Mouse (Mus musculus) megakaryocyte, embryonic 14.5 days (primary cell): ENCODE data around the gene Pacsin2. TPM values are rescaled to one million over a fixed set of nuclear protein-coding genes. Genes with fewer than 3 reads are reported as not detected.
"Not testable (repeated sequence)": the region's sequence is repeated elsewhere in the genome, so short reads cannot be mapped to it uniquely, and the experiment has no call there.

Experiments used
- H3K27me3 ChIP-seq: replicated peaks from 2 replicates; pipeline ENCODE3; 2012; ENCODE audit warnings: inconsistent platforms
- H3K36me3 ChIP-seq: replicated peaks from 2 replicates; pipeline ENCODE3; 2012; ENCODE audit warnings: low read length, inconsistent platforms, mixed read lengths
- H3K4me1 ChIP-seq: 2 replicates; pipeline ENCODE4 v1.6.1; 2012; ENCODE audit warnings: inconsistent platforms
- H3K4me3 ChIP-seq: replicated peaks from 2 replicates; pipeline ENCODE3; 2012; ENCODE audit warnings: moderate library complexity, mild to moderate bottlenecking, inconsistent platforms
- H3K9me3 ChIP-seq: 2 replicates; pipeline ENCODE4 v1.6.1; 2012; ENCODE audit warnings: inconsistent platforms
- FLI1 ChIP-seq: IDR thresholded peaks from 2 replicates; pipeline ENCODE4 v1.6.1; 2012; ENCODE audit warnings: low read length, inconsistent platforms, mixed read lengths
- GATA1 ChIP-seq: IDR thresholded peaks from 3 replicates; pipeline ENCODE4 v1.6.1; 2012; ENCODE audit warnings: mixed read lengths, low read length, inconsistent platforms, borderline replicate concordance
- polyA plus RNA-seq: library from polyadenylated mRNA; stranded (reverse); fragments of >175 nt; gene quantifications from 2 replicates; pipeline ENCODE4 v1.2.3, GENCODE M21; 2012; ENCODE audit warnings: low replicate concordance; ENCODE audit not compliant: insufficient read depth

Gene Pacsin2
- polyA plus RNA-seq, 1 experiment: 82.1 TPM

DNA sequence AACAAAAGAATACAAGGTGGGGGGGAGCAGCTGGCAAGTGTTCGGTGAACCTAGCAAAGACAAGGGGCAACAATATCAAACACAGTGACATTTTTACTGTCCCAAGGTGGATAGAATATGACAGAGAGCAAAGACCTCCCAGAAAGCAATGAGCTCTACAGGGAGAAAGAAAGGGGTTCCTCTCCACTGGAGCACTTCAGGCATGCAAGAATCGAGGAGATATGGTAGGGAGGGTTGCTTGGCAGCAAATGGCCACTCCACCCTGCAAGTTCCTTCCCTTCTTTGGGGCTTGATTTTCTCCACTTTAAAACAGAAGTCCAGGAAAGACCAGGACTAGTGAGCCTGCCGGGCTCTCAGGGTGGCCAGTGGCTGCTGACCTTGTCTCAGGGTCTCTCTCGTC, 1.9 kb upstream of the Pacsin2 start:
- no peaks in the 10 kb centered on the region for H3K9me3 ChIP-seq
- H3K4me3 ChIP-seq: no peak overlapping the region
- H3K27me3 ChIP-seq: peaks cover 20% of the 10 kb centered on the region
- TF ChIP-seq GATA1 (no peak), FLI1 (no peak)
- H3K4me1 ChIP-seq: peaks cover 46% of the 10 kb centered on the region
- peaks cover 3% of the 10 kb centered on the region for H3K36me3 ChIP-seq

DNA sequence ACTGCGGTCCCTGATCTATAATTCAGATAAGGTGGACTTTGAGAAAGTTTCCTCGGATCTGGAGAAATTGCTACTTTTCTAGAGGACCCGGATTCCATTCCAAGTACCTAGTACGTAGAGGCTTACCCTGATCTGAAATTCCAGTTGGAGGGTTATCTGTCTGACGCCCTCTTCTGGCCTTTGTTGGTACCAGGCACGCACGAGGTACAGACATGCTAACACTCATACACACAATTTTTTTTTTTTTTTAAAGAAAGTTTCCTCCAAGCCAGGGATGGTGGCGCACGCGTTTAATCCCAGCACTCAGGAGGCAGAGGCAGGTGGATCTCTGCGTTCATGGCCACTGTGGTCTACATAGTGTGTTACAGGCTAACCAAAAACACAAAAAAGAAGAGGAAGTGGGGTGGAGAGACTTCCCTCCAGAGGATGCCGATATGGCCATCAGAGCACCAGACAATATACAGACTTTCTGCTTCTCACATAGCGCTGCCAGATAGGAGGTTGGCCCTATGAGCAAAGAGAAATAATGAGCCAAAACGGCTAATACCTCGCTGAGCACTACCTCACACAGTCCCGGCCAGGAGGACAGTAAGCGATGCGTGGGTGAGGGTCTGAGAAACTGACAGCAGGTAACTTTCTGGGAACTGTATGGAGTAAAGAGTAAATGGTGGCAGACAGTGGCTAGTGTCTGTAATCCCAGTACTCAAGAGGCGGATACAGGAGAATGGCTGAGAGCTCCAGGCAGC, 672 bp upstream of the Pacsin2 start:
- TF ChIP-seq GATA1 (no peak), FLI1 (no peak)
- Histone ChIP-seq H3K9me3 (no peaks in the 10 kb centered on the region), H3K27me3 (peaks cover 12% of the 10 kb centered on the region), H3K4me3 (peak overlapping the region; percentile 93), H3K4me1 (peaks cover 54% of the 10 kb centered on the region), H3K36me3 (peaks cover 13% of the 10 kb centered on the region)

DNA sequence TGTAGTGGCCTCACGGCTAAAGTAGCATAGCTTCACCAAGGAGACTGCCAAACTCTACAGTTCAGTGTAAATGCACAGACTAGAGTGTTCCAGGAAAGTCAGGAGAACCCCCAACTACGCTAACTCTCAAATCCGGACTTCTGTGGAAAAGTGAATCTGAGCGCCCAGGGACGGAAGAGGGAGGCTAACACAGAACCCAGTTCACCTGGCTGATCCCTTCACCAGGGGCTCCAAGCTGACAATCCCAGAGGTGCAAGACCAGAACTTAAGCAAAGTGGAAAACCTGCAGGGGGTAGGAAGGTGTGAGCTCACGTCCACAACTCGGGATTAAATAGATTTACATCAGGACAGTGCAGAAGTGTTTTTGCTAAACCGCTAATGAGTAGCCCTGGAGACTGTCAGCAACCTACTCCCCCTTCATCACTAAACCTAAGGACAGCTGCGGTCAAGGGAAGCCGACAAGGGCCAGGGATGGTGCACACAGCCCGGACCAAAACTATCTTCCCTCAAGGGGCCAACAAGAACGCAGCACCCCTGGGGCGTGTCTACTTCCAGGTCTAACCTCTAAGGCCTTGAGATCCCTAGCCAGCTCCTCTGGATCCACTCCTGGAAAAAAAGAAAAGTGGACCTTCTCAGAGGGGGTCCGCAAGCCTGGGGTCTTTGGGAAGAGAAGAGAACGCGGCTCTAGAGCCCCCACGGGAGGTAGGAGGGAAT, 880 bp downstream of the Pacsin2 start:
- no peak for TF ChIP-seq FLI1
- TF ChIP-seq GATA1: no peak
- peaks cover 48% of the 10 kb centered on the region for H3K4me1 ChIP-seq
- H3K27me3 ChIP-seq: no peaks in the 10 kb centered on the region
- H3K4me3 ChIP-seq: peak overlapping the region; percentile 93
- H3K36me3 ChIP-seq: peaks cover 13% of the 10 kb centered on the region
- no peaks in the 10 kb centered on the region for H3K9me3 ChIP-seq

DNA sequence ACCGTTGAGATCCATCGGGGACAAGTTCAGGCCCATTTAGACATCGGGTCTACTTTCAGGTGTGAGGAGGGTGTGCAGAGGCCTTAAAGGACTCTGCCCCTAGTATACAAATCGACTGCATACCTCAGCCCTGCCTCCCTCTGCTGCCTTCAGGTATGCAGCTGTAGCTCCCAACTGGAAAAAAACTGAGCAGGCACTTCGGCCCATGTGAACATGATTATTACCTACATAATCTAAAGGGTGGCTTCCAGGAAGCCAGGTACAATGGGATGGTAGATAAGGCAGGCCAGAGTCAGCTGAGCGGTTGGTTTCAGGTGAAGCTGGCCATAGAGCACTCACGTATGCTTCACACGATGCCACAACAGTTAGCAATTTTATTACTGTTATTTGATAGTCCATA, 2.1 kb downstream of the Pacsin2 start:
- not testable (repeated sequence) for H3K4me3 ChIP-seq, H3K27me3 ChIP-seq, H3K9me3 ChIP-seq
- Histone ChIP-seq H3K36me3 (peaks cover 13% of the 10 kb centered on the region), H3K4me1 (peaks cover 51% of the 10 kb centered on the region)

DNA sequence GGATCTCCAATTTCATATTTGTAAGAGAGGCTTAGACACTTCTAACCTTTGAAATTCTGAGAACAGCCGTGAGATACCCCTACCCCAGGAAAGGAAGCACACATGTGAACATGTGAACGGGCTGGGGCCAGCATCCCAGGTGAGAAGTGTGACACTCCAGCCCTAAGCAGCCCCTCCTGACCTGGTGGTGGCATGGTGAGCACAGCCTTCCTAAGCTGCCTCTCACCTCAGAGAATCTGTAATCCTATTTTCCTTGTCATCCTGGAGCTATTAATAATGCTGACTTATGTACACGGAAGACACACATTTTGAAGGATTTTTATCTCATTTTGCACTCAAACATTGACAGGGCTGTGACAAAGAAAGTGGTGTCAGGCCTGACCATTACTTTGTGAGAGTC, 3.5 kb downstream of the Pacsin2 start:
- peak overlapping the region; percentile 21 for H3K4me3 ChIP-seq
- TF ChIP-seq FLI1 (no peak), GATA1 (no peak)
- no peaks in the 10 kb centered on the region for H3K9me3 ChIP-seq
- peaks cover 58% of the 10 kb centered on the region for H3K4me1 ChIP-seq
- H3K36me3 ChIP-seq: peaks cover 13% of the 10 kb centered on the region
- no peaks in the 10 kb centered on the region for H3K27me3 ChIP-seq

DNA sequence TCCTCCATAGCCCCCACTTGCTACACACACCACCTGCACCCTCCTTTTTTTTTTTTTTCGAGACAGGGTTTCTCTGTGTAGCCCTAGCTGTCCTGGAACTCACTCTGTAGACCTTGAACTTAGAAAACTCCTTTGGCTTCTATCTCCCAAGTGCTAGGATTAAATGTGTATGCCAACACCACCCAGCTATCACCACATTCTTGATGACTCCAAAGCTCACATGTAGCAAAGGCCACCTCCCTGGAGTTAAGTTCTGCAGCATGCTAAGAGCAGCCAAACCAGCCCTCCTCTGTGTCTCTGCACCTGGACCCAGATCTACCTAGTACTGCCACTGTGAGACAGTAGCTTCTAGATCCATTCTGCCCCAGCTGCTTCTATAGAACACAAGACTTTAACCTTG, 6.9 kb downstream of the Pacsin2 start:
- no peaks in the 10 kb centered on the region for H3K9me3 ChIP-seq
- no peak overlapping the region for H3K4me3 ChIP-seq
- H3K27me3 ChIP-seq: no peaks in the 10 kb centered on the region
- TF ChIP-seq GATA1 (no peak), FLI1 (no peak)
- H3K4me1 ChIP-seq: peaks cover 64% of the 10 kb centered on the region
- H3K36me3 ChIP-seq: peaks cover 15% of the 10 kb centered on the region

DNA sequence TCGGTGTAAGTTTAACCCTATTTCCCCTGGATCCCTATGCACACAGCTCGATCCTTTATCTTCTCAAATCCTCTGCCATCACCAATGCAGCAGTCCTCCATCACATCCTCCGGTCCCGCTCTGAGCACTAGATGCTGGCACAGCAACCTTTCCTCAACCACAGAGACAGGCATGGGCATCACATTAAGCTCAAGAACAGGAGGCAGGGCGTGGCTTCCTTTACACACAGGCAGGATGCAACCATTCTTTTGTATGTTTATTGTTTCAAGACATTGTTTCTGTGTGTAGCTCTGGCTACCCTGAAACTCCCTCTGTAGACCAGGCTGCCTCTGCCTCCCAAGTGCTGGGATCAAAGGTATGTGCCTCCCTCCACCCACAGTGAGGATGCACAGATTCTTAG, 8.8 kb downstream of the Pacsin2 start:
- no peaks in the 10 kb centered on the region for H3K27me3 ChIP-seq
- no peaks in the 10 kb centered on the region for H3K9me3 ChIP-seq
- TF ChIP-seq FLI1 (no peak), GATA1 (no peak)
- peaks cover 14% of the 10 kb centered on the region for H3K36me3 ChIP-seq
- H3K4me1 ChIP-seq: peaks cover 71% of the 10 kb centered on the region
- H3K4me3 ChIP-seq: no peak overlapping the region

DNA sequence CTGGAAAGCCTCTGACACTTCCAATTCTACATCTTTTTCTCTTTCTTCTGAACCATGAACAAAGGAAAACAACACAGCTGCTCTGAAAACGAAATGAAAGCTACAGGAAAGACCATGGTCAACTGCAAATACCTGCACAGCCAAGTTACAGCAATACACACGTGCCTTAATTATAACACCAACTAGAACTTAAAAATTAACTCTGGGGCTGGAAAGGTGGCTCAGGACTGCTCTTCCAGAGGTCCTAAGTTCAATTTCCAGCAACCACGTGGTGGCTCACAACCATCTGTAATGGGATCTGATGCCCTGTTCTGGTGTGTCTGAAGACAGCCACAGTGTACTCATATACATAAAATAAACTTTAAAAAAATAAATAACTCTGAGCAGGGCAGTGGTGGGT, 9.4 kb downstream of the Pacsin2 start:
- H3K9me3 ChIP-seq: no peaks in the 10 kb centered on the region
- no peak for TF ChIP-seq GATA1
- TF ChIP-seq FLI1: no peak
- no peaks in the 10 kb centered on the region for H3K27me3 ChIP-seq
- peaks cover 15% of the 10 kb centered on the region for H3K36me3 ChIP-seq
- peaks cover 73% of the 10 kb centered on the region for H3K4me1 ChIP-seq
- no peak overlapping the region for H3K4me3 ChIP-seq

DNA sequence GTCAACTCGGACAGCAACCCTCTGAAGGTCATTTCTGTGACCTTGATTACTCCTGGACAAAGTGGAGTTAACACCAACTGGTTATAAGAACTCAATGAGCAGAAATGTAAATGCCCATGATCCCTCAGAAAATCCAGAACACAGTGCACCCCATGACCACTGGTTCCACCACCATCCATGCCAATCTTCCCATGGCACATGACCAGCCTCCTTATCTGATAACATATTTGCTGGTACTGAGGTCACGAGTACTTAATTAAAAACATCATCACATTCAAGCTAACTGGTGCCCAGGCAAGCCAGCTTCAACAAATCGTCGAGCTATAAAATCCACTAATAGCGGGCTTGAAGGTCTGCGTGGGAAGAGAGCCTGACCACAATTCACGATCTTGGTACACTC, 10.0 kb downstream of the Pacsin2 start:
- no peaks in the 10 kb centered on the region for H3K27me3 ChIP-seq
- peaks cover 79% of the 10 kb centered on the region for H3K4me1 ChIP-seq
- no peak overlapping the region for H3K4me3 ChIP-seq
- TF ChIP-seq GATA1 (no peak), FLI1 (no peak)
- peaks cover 16% of the 10 kb centered on the region for H3K36me3 ChIP-seq
- H3K9me3 ChIP-seq: no peaks in the 10 kb centered on the region

DNA sequence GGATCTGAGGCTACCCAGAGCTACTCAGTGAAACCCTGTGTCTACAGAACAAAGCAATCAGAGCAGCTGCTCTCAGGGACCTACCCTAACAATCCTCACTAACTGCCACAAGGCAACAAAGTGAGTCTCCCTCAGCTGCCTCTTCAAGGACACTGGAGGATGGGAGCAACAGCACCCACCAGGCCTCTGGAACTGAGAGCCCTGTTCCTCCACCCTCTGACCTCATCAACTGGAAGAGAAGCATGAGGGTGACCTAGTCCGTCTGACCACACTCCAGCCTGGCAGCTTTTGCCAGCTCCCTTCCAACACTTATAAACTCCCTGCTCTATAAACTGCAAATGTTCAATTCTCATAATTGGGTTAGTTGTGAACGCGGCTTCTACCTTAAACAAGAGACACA, 10.5 kb downstream of the Pacsin2 start:
- Histone ChIP-seq H3K4me1 (peaks cover 82% of the 10 kb centered on the region), H3K9me3 (no peaks in the 10 kb centered on the region), H3K36me3 (peaks cover 16% of the 10 kb centered on the region), H3K27me3 (no peaks in the 10 kb centered on the region), H3K4me3 (no peak overlapping the region)
- TF ChIP-seq GATA1 (no peak), FLI1 (no peak)

DNA sequence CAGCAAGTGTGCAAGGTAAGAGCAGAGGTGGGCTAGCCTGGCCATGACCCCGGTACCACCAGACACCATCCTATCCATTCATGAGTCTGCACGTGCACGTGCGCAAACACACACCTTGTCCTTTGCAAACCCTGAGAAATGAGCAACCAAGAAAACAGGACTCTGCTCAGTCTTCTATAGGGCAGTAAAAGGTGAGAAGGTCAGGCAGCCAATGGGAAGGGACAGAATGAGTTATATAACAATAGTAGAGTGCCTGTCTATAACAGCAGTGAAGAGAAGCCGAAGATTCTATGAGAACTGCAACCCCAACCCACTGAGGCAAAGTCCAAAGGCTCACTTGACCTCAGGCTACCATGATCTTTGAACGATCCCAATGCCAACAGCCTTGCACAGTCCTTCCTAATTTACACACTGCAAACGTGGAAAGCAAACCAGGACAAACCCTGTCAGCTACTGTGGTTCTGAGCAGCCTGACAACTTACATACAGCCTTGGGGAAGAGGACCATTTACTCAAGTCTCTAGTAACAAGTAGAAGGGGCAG, 12.1 kb downstream of the Pacsin2 start:
- H3K9me3 ChIP-seq: no peaks in the 10 kb centered on the region

More for the DNA sequence above, 12.1 kb downstream of the Pacsin2 start:
- Histone ChIP-seq H3K36me3 (peaks cover 16% of the 10 kb centered on the region), H3K4me1 (peaks cover 94% of the 10 kb centered on the region), H3K27me3 (no peaks in the 10 kb centered on the region), H3K4me3 (peak overlapping the region; percentile 71)
- TF ChIP-seq GATA1: no peak
- no peak for TF ChIP-seq FLI1
